Mouse (Mus musculus) ES-Bruce4 (cell line): ENCODE data around the gene Elf1. TPM values are rescaled to one million over a fixed set of nuclear protein-coding genes. Genes with fewer than 3 reads are reported as not detected.

Source experiments
- H3K27ac ChIP-seq: 2 replicates; pipeline ENCODE4 v1.5.1; 2012; ENCODE audit warnings: low read length, inconsistent platforms; ENCODE audit not compliant: insufficient read depth
- H3K27me3 ChIP-seq: 2 replicates; pipeline ENCODE4 v1.6.1; 2012; ENCODE audit warnings: mild to moderate bottlenecking, low read length, inconsistent platforms; ENCODE audit not compliant: control insufficient read depth, poor library complexity, insufficient read depth, severe bottlenecking
- H3K36me3 ChIP-seq: 2 replicates; pipeline ENCODE4 v1.6.1; 2012; ENCODE audit warnings: inconsistent platforms, mild to moderate bottlenecking, low read length, moderate library complexity; ENCODE audit not compliant: control insufficient read depth, poor library complexity, insufficient read depth, severe bottlenecking
- H3K4me1 ChIP-seq: one replicate; pipeline ENCODE4 v1.8.1; 2011; ENCODE audit warnings: low read length; ENCODE audit not compliant: control insufficient read depth, insufficient read depth
- H3K4me3 ChIP-seq: 2 replicates; pipeline ENCODE4 v1.5.1; 2011; ENCODE audit warnings: low read depth, mild to moderate bottlenecking, low read length
- H3K9ac ChIP-seq: 2 replicates; pipeline ENCODE4 v1.6.1; 2012; ENCODE audit warnings: low read depth, mild to moderate bottlenecking, inconsistent platforms; ENCODE audit not compliant: poor library complexity, severe bottlenecking
- H3K9me3 ChIP-seq: replicated peaks from 2 replicates; pipeline ENCODE4 v1.6.1; 2012; ENCODE audit warnings: mild to moderate bottlenecking, low read length, inconsistent platforms; ENCODE audit not compliant: control insufficient read depth, poor library complexity, insufficient read depth, severe bottlenecking
- CTCF ChIP-seq: IDR thresholded peaks from one replicate; pipeline ENCODE4 v1.8.1; 2011; ENCODE audit warnings: low read depth, low read length
- EP300 ChIP-seq: IDR thresholded peaks from 2 replicates; pipeline ENCODE4 v1.6.1; 2011; ENCODE audit warnings: low read depth, low read length; ENCODE audit not compliant: insufficient read depth
- POLR2A ChIP-seq: IDR thresholded peaks from one replicate; pipeline ENCODE4 v1.8.1; 2011; ENCODE audit warnings: low read length; ENCODE audit not compliant: insufficient read depth
- polyA plus RNA-seq: library from polyadenylated mRNA; stranded (reverse); fragments of >200 nt; gene quantifications from 2 replicates; pipeline ENCODE4 v1.2.4, GENCODE M21; 2011; ENCODE audit warnings: low read depth; ENCODE audit not compliant: missing spikeins, insufficient read depth, insufficient read length

Elf1 gene
- polyA plus RNA-seq, 1 experiment: 20.4 TPM

DNA sequence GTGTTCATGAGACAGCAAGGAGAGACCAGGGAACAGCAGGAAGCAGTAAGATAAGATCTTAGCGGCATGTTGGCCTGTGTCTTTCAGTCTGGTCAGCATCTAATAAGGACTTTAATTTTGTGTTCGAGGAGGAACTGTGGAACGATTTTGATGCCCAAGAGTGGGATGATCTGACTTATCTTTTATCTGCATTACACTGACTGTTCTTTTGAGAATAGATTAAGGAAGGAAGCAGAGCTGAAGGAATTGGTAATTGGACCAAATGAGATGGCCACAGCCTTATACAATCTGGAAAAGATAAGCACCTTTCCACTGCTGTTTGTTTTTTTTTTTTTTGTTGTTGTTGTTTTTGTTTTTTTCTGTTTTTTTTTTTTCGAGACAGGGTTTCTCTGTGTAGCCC, 19.8 kb downstream of the Elf1 start:
- Histone ChIP-seq H3K9ac (no peak overlapping the region), H3K36me3 (no peaks in the 10 kb centered on the region), H3K9me3 (no peaks in the 10 kb centered on the region), H3K27me3 (no peaks in the 10 kb centered on the region), H3K27ac (no peak overlapping the region), H3K4me3 (no peak overlapping the region), H3K4me1 (no peaks in the 10 kb centered on the region)
- TF ChIP-seq POLR2A: no peak
- TF ChIP-seq CTCF: no peak
- no peak for TF ChIP-seq EP300

DNA sequence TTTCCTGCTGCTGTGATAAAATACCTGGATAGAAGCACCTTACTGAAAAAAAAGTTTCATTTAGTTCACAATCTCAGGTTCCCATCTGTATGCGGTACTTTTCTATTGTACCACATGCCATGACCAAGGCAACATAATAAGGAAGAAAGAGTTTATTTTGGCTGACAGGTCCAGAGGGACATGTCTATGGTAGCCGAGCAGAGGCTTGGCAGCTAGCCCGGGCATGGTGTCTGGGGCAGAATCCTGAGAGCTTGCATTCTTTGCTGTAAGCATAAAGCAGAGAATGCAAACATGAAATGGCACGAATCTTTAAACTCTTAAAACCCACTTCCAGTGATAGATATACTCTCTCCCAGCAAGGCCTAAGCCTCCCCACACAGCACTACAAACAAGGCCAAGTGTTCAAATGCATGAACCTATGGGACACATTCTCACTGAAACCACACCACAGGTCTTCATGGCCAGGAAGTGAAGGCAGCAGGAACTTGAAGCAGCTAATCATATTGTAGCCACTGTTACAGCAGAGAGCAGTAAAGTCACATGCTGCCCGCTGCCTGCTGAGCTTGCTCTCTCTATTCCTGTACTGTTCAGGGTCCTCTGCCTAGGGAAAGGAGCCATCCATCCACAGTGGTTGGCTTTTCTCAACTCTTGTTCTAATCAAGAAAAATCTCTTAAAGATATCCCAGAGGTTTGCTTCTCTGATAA, 22.5 kb downstream of the Elf1 start:
- Histone ChIP-seq H3K9me3 (no peaks in the 10 kb centered on the region), H3K27me3 (no peaks in the 10 kb centered on the region), H3K9ac (no peak overlapping the region), H3K36me3 (no peaks in the 10 kb centered on the region), H3K4me1 (no peaks in the 10 kb centered on the region), H3K4me3 (no peak overlapping the region), H3K27ac (no peak overlapping the region)
- TF ChIP-seq CTCF (no peak), EP300 (no peak), POLR2A (no peak)

DNA sequence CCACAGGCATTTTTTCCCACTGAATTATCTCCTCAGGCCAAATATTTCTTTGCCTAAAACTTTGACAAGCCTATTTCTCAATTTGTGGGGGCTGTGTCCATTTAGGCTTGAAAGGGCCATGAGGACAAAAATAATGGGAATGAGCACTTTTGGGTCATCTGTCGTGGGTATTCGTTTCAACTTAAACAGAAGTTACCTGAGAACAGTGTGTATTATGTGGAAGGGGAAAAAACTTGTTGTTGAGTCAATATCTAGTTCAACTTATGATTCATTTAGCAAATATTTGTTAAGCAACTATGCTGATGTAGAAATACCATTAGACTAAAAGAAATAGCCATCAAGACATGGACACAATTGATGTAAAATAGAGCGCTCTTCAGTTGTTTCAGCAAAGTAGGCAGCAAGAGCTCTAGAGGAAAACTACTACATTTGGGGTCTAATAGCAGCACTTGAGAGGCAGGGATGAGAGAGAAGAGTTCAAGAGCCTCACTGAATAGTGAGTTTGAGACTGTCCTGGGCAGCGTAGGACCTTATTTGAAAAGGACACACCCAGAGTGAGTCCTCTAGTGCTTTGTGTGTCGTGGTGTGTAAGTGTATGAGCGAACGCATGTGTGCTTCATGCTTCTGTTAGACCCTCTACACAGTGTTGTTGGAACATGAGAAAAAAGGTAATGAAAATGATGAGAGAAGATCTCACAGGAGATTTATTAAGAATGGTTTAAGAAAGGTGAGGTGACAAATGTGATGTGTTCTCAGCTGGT, 23.4 kb downstream of the Elf1 start:
- Histone ChIP-seq H3K27ac (no peak overlapping the region), H3K9ac (no peak overlapping the region), H3K27me3 (no peaks in the 10 kb centered on the region), H3K9me3 (no peaks in the 10 kb centered on the region), H3K4me3 (no peak overlapping the region), H3K4me1 (no peaks in the 10 kb centered on the region), H3K36me3 (no peaks in the 10 kb centered on the region)
- no peak for TF ChIP-seq POLR2A
- TF ChIP-seq EP300: no peak
- TF ChIP-seq CTCF: no peak

- Histone ChIP-seq H3K9me3 (no peaks in the 10 kb centered on the region), H3K27me3 (no peaks in the 10 kb centered on the region), H3K9ac (no peak overlapping the region), H3K4me3 (no peak overlapping the region), H3K36me3 (no peaks in the 10 kb centered on the region), H3K4me1 (no peaks in the 10 kb centered on the region), H3K27ac (no peak overlapping the region)
- TF ChIP-seq CTCF (no peak), EP300 (no peak), POLR2A (no peak)
These were observed 25.2 kb downstream of the Elf1 start for GRCm38 (mm10) chr14:79506207-79506606.

DNA sequence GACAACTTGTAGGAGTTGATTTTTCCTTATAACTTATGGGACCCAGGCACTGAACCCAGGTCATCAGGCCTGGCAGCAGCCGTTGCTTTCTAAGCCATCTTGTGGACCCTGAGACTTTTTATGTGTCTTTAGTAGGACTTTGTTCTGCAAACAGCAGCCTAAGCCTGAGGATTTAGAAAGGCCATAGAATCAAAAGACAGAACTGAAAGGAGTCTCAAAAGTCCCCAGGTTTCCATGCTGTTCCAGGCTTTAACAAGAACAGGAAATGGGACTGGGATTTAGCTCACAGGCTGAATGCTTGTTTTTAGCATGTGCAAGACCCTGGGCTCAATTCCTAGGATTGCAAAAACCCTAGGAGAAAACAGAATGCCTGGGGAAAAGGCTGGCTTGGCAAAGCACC, 26.9 kb downstream of the Elf1 start:
- Histone ChIP-seq H3K9ac (no peak overlapping the region), H3K4me1 (no peaks in the 10 kb centered on the region), H3K4me3 (no peak overlapping the region), H3K27ac (no peak overlapping the region), H3K36me3 (no peaks in the 10 kb centered on the region), H3K27me3 (no peaks in the 10 kb centered on the region), H3K9me3 (no peaks in the 10 kb centered on the region)
- TF ChIP-seq CTCF (no peak), POLR2A (no peak), EP300 (no peak)

DNA sequence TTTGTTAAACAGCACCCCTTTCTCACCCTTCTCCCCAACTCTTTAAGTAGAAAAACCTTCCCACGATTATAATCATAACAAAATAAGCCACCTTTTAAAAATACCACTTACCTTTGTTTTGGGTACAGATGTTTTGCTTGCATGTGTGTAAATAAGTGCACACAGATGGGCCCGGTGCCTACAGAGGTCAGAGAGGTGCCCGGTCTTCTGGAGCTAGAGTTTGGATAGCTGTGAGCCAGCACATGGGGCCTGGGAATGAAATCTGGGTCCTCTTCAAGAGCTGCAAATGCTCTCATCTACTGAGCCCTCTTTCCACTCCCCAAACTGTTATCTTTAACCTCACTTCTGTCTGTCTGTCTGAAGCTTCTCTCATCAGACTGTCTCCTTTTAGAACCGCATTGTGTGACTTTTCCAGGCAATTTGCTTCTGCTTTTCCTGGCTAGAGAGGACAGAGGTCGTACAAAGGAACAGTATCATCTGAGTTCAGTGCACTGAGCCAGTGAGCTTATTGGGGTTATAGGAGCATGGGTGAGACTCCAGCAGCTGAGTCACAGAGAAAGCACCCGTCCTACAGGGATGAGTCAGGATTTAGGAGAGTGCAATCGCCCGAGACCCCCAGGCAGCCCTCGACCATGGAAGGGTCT, 27.8 kb downstream of the Elf1 start:
- Histone ChIP-seq H3K27me3 (no peaks in the 10 kb centered on the region), H3K9ac (no peak overlapping the region), H3K4me1 (no peaks in the 10 kb centered on the region), H3K27ac (no peak overlapping the region), H3K9me3 (no peaks in the 10 kb centered on the region), H3K36me3 (no peaks in the 10 kb centered on the region), H3K4me3 (no peak overlapping the region)
- TF ChIP-seq EP300: no peak
- no peak for TF ChIP-seq POLR2A
- TF ChIP-seq CTCF: no peak
